Mouse (Mus musculus): Measurements from ENCODE around the gene Gstm6.

Gene Gstm6

DNA sequence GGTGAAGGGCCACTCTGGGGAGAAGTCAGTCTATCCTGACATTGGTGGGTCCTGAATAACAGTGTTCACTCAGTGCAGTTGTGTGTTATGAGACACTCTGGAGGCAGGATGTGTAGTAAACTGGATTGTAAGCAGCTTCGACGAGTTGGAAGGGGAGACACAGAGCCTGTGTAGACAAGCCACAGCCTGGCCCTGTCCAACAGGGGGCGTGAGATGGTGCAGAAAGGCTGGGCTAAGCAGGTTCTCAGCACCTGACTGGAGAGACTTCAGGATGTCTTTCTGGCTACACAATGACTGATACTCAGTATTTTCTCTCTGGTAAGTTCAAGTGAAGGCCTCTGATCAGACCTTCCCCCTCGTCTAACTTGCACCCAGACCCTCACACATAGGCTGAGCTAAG lies 2.2 kb upstream of the Gstm6 start:
- in situ Hi-C loops (cut with MboI, MseI): no loop called here

DNA sequence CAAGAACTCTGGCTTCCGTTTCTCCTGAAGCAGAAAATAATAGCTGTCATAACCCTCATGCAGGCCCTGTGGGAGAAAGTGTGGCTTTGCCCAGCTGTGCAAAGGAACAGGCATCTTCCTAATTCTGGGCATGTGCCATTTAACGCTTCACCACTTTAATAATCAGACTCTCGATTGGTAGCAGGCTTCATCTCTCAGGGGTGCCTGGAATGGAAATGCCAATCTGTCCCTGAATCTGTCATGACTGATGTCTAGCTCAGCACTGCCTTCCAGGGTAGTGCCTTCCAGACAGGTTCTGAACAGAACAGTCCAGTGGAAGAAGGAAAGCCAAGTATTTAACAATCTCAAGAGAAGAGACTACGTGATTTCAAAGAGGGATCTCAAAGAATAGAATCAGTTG lies 2.3 kb downstream of the Gstm6 start:
- in situ Hi-C loops (cut with MboI, MseI): no loop called here

GRCm38 (mm10) chr3:107940524-107940923 lies 3.0 kb downstream of the Gstm6 start:
- in situ Hi-C loops (cut with MboI, MseI): no loop called here

DNA sequence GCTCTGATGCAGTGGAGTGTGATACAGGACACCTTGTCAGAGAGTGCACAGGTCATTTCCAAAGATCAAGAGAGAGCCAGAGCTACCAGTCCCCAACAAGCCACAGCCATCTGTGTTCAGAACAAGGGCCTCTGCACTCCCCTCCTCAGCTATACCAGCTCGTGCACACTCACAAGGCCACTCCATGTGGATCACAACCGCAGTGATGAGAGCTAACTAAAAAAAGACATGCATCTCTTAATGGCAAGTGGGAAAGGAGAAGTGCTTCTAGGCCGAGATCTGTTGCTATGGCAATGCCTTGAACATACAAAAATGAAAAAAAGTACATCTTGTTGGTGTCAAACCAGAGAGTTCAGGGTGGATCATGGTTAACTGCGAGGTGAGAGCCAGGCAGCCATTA lies 3.7 kb downstream of the Gstm6 start:
- in situ Hi-C loops (cut with MboI, MseI): no loop called here

- in situ Hi-C loops (cut with MboI, MseI): no loop called here
These were observed 4.1 kb downstream of the Gstm6 start for GRCm38 (mm10) chr3:107939403-107939802.

DNA sequence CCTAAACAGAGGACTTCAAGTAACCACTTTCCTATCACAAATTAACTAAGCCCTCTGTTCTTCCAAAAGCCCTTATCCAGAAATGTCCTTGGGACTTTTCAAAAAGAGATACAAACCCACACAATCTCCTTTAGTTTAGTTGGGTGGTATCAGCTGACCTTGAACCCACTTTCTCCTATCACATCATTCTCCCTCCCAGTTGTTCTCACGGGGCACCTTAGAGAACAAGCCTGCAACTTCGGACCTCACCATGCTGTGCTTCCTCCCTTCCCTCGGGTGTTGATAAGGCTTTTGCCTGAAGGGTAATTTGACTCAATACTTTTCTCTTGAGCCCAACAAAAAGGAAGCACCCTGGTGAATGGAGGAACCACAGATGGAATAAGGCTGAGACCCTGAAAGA lies 7.7 kb downstream of the Gstm6 start:
- in situ Hi-C loops (cut with MboI, MseI): no loop called here

GRCm38 (mm10) chr3:107935268-107935667 lies 8.3 kb downstream of the Gstm6 start:
- in situ Hi-C loops (cut with MboI, MseI): no loop called here

GRCm38 (mm10) chr3:107932128-107932527 lies 11.4 kb downstream of the Gstm6 start:
- in situ Hi-C loops (cut with MboI, MseI): no loop called here

DNA sequence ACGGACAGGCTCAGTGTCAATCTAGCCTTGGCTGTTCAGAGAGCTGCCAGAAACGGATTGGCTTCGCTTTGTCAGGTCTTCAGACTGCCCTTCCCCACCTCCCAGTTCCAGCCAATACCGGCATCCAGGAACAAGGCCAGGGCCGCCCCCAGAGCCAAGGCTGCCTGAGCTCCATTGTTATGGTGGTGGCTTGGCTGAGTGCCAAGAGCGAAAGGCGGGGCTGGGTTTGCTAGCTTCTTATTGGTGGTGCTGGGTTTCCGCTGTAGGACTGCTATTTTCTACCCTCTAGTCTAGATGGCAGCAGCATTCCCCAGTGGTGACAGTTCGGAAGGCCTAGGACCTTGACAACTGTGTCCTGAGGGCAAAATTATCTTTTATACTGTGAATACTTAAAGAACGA lies 11.9 kb downstream of the Gstm6 start, which contains the start of gene Gstm7:
Gstm7 (minus strand) TSS at position 148 of the 400 bp plus-strand sequence.
- in situ Hi-C loops (cut with MboI, MseI): no loop called here

GRCm38 (mm10) chr3:107931134-107931533 lies 12.4 kb downstream of the Gstm6 start:
- in situ Hi-C loops (cut with MboI, MseI): no loop called here

DNA sequence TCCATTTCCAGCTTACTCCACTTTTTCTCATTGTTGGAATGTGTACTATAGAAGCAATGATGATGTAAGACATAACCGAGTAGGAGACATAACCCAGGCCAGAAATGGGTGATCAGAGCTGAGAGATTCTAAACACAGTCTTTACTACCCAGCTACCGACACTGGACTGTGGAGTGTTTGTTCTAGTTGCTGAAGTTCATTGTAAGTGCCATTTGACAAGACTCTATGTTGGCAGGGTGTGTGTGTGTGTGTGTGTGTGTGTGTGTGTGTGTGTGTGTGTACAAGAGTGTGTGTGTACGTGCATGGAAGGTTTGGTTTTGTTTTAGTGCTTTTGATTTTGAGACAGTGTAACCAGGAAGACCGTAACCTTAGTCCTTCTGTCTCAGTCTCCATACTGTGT lies 13.8 kb downstream of the Gstm6 start:
- in situ Hi-C loops (cut with MboI, MseI): loop anchor here (10.0 kb wide), 1 partner anchor 225 kb away; the partner anchor contains the start of gene Gpr61

GRCm38 (mm10) chr3:107929243-107929642 lies 14.3 kb downstream of the Gstm6 start:
- in situ Hi-C loops (cut with MboI, MseI): loop anchor here (10.0 kb wide), 1 partner anchor 226 kb away; the partner anchor contains the start of gene Gpr61

DNA sequence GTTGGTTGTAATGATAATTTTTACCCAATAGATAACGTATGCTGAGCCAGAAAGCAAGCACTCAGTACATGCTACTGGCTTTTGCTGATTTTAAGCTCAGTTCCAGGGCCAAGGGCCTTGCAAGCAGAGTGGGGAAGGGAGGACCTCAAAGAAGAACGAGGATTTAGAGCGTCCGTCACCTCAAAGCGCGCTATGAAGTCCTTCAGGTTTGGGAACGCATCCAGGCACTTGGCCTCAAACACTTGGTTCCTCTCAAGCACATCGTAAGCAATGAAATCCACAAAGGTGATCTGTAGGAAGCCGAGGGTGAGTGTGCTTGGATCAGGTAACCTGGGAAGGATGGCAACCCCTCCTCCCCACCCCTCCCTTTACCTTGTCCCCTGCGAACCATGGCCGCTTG lies 14.9 kb downstream of the Gstm6 start:
- in situ Hi-C loops (cut with MboI, MseI): loop anchor here (10.0 kb wide), 1 partner anchor 226 kb away; the partner anchor contains the start of gene Gpr61

- in situ Hi-C loops (cut with MboI, MseI): loop anchor here (10.0 kb wide), 1 partner anchor 227 kb away; the partner anchor contains the start of gene Gpr61
These were observed 15.7 kb downstream of the Gstm6 start for GRCm38 (mm10) chr3:107927841-107928240.

GRCm38 (mm10) chr3:107925335-107925734 lies 18.2 kb downstream of the Gstm6 start:
- in situ Hi-C loops (cut with MboI, MseI): loop anchor here (10.0 kb wide), 1 partner anchor 229 kb away; the partner anchor contains the start of gene Gpr61

DNA sequence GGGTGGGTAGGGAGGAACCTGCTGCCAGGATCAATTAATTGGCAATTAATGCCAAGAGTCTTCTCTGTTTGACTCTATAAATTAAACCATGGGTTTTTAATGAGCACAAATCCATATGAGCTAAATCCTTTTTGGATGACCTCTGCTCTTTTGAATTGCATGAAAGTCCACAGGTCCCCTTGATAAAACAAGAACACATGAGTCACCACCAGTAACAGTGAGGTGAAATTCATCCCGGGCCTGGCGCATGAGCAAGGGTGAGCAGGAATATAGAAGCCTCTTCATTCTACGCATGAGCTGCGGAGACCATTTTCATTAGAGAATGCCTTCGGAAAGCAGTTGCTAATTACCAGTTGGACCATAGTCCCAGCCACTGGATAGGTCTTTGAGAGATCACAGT lies 23.2 kb downstream of the Gstm6 start:
- in situ Hi-C loops (cut with MboI, MseI): loop anchor here (10.0 kb wide), 1 partner anchor 234 kb away; the partner anchor contains the start of gene Gpr61

- in situ Hi-C loops (cut with MboI, MseI): no loop called here
These were observed 25.7 kb downstream of the Gstm6 start for GRCm38 (mm10) chr3:107917783-107918408.

DNA sequence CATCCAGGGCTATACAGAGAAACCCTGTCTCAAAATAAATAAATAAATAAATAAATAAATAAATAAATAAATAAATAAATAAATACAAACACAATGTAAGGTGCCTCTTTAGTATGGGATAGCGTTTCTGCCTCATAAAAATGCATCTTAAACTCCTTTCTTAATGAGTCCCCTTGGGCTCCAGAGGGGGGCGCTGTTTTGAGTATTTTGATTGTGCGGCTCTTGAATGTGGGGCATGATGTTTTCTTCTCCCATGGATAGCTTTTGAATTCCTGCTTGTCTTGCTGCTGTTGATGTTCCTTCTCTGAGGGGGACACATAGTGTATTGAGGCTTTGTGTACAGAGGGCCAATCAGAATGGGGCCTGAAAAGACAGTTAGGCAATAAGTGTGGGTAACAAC lies 26.5 kb downstream of the Gstm6 start:
- in situ Hi-C loops (cut with MboI, MseI): no loop called here

- in situ Hi-C loops (cut with MboI, MseI): no loop called here
These were observed 26.9 kb downstream of the Gstm6 start for GRCm38 (mm10) chr3:107916674-107917073.

DNA sequence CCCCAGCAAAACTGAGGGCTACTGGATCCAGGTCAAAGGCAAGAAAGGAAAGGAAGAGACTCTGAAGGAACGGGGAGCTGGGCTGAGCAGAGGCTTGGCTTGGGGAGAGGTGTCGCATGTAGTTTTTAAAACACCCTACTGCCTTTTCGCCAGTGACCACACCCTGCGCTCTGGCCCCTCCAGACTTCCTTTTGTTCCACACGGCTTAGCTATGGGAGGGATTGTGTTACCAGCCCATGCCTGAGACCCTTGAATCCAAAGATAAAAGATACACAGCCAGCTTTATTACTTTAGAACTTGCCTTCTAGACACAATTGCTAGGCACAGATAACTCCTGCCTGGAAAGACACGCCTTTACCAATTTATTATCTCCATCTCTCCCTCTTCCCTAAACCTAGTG lies 37.6 kb downstream of the Gstm6 start:
- in situ Hi-C loops (cut with MboI, MseI): no loop called here

GRCm38 (mm10) chr3:107900955-107901673 lies 42.4 kb downstream of the Gstm6 start:
- in situ Hi-C loops (cut with MboI, MseI): no loop called here

- in situ Hi-C loops (cut with MboI, MseI): no loop called here
These were observed 44.9 kb downstream of the Gstm6 start for GRCm38 (mm10) chr3:107898691-107899090.

Measured in regulatory T cell (primary cell).